Mouse (Mus musculus): ENCODE measurements around the gene Isg20l2.

GRCm38 (mm10) chr3:87947056-87947810 lies 17.1 kb downstream of the Isg20l2 start:
- no peak for TF ChIP-seq EP300 (IDR thresholded peaks at IDR 0.05; ENCODE audit: insufficient read depth, low read depth, low read length)
- no peak for TF ChIP-seq CTCF (IDR thresholded peaks at IDR 0.05)

Measured in heart, adult 2 months (tissue).